ENCODE assay signal across 8 mouse cellular contexts in genomic region chr13:73265442-73265841, GRCm38 (mm10). TPM values are rescaled to one million over a fixed set of nuclear protein-coding genes. Genes with fewer than 3 reads are reported as not detected.
DNase-seq lines count a peak whose midpoint lies in the region; ATAC-seq lines count a peak whose summit lies in the region.

No protein-coding gene starts in this region.

- peaks cover 44% of the 10 kb centered on the region for H3K36me3 ChIP-seq in heart, embryonic 14.5 days (ENCODE audit: control insufficient read depth, insufficient read depth, low read length)
- H3K36me3 ChIP-seq in forebrain, embryonic 16.5 days (ENCODE audit: control insufficient read depth, insufficient read depth) = no peaks in the 10 kb centered on the region
- no peaks in the 10 kb centered on the region for H3K36me3 ChIP-seq in neural tube, embryonic 15.5 days

- H3K27me3 ChIP-seq in heart, embryonic 14.5 days (ENCODE audit: control insufficient read depth, insufficient read depth, low read length) = peaks cover 88% of the 10 kb centered on the region
- H3K27me3 ChIP-seq in forebrain, embryonic 16.5 days (replicated peaks; ENCODE audit: control insufficient read depth, insufficient read depth, low read length) = peaks cover 86% of the 10 kb centered on the region
- H3K27me3 ChIP-seq in neural tube, embryonic 15.5 days (replicated peaks) = peaks cover 97% of the 10 kb centered on the region

- H3K4me2 ChIP-seq in heart, embryonic 14.5 days (ENCODE audit: low read length) = peak overlapping the region; percentile 85
- H3K4me2 ChIP-seq in forebrain, embryonic 16.5 days (ENCODE audit: low read length) = peak overlapping the region; percentile 17; the same call in 1 of the 2 replicates
- H3K4me2 ChIP-seq in neural tube, embryonic 15.5 days = peak overlapping the region; percentile 37

- no peak for ATAC-seq in heart, embryonic 14.5 days (ENCODE audit: insufficient number of reproducible peaks, insufficient read depth, low FRiP score, low read depth)
- ATAC-seq in forebrain, embryonic 16.5 days = peak; percentile 15; the same call in 1 of the 2 replicates
- peak; percentile 49; the same call in 1 of the 2 replicates for ATAC-seq in neural tube, embryonic 15.5 days (ENCODE audit: low FRiP score)

- intact Hi-C loops in heart, postnatal 25 days (cut with DNase I) = no loop called here

- peak overlapping the region; percentile 97 for H3K27ac ChIP-seq in heart, embryonic 14.5 days (replicated peaks in 1 of 2; ENCODE audit: control insufficient read depth in 1 of 2, insufficient read depth in 1 of 2, low read depth in 2 of 2, low read length in 2 of 2)
- H3K27ac ChIP-seq in forebrain, embryonic 16.5 days (ENCODE audit: low read length) = no peak overlapping the region
- no peak overlapping the region for H3K27ac ChIP-seq in neural tube, embryonic 15.5 days (replicated peaks)

- H3K4me1 ChIP-seq in heart, embryonic 14.5 days (ENCODE audit: control insufficient read depth in 2 of 2, insufficient read depth in 2 of 2, low read length in 2 of 2) = peaks cover 17 to 65% of the 10 kb centered on the region in 2 experiments
- H3K4me1 ChIP-seq in forebrain, embryonic 16.5 days (replicated peaks; ENCODE audit: control insufficient read depth, insufficient read depth, low read length) = peaks cover 23% of the 10 kb centered on the region
- peaks cover 45% of the 10 kb centered on the region for H3K4me1 ChIP-seq in neural tube, embryonic 15.5 days

- H3K4me3 ChIP-seq in heart, embryonic 14.5 days (ENCODE audit: control insufficient read depth in 1 of 2, insufficient read depth in 1 of 2, low read depth in 1 of 2, low read length in 2 of 2) = peak overlapping the region; percentile 7 to 67; a peak in 2 of 4 replicates
- H3K4me3 ChIP-seq in forebrain, embryonic 16.5 days (replicated peaks; ENCODE audit: low read length) = no peak overlapping the region
- H3K4me3 ChIP-seq in neural tube, embryonic 15.5 days (replicated peaks) = 0 out of 2 replicates have a peak overlapping the region, but pooled peaks have one; percentile 12

- peak overlapping the region; percentile 96 for H3K9ac ChIP-seq in heart, embryonic 14.5 days (ENCODE audit: low read length)
- no peak overlapping the region for H3K9ac ChIP-seq in forebrain, embryonic 16.5 days (replicated peaks; ENCODE audit: low read depth, low read length)
- H3K9ac ChIP-seq in neural tube, embryonic 15.5 days (replicated peaks) = no peak overlapping the region

- 4% methylated on average over 28 of the region's 28 CpGs for WGBS in heart, embryonic 14.5 days
- under 1% methylated on average over 28 of the region's 28 CpGs for WGBS in forebrain, embryonic 16.5 days
- whole genome bisulfite sequencing in neural tube, embryonic 15.5 days = 1% methylated on average over 28 of the region's 28 CpGs

- H3K9me3 ChIP-seq in heart, embryonic 14.5 days (ENCODE audit: control insufficient read depth, low read length) = no peaks in the 10 kb centered on the region
- no peaks in the 10 kb centered on the region for H3K9me3 ChIP-seq in forebrain, embryonic 16.5 days (ENCODE audit: control insufficient read depth, low read length)
- H3K9me3 ChIP-seq in neural tube, embryonic 15.5 days (replicated peaks) = no peaks in the 10 kb centered on the region

- no peak for DNase-seq in heart, postnatal 25 days (ENCODE audit: low spot score)
- peak; percentile 42 to 55 for DNase-seq in kidney, postnatal 4 days
- DNase-seq in adrenal gland, postnatal 14 days = no peak
- DNase-seq in thymus, postnatal 25 days = no peak
- no peak for DNase-seq in adrenal gland, adult 2 months

RNA-seq across cellular contexts. Expression of gene Irx4, which starts 5.2 kb away (rescaled TPM):
- 43.3 and 47.3 TPM in 2 replicates for polyA plus RNA-seq in heart, embryonic 14.5 days (2014; fragmentation: Nextera tagmentation; extraction: Ambion mirVana)
- total RNA-seq in heart, postnatal 25 days (2021) = 10 to 100 TPM; 26.0 to 27.0 TPM
- polyA plus RNA-seq in forebrain, embryonic 16.5 days (2015; fragmentation: Nextera tagmentation; extraction: Ambion mirVana) = 0.14 TPM in 1 of 2 replicates, not detected in the other
- 1.3 and 1.5 TPM in 2 replicates for polyA plus RNA-seq in neural tube, embryonic 15.5 days (2015; fragmentation: Nextera tagmentation; extraction: Ambion mirVana)
- not detected in 2 replicates for total RNA-seq in adrenal gland, postnatal 14 days (2021)
- total RNA-seq in adrenal gland, adult 2 months (2021) = not detected
- polyA plus RNA-seq in adrenal gland, adult 2 months (2012; rRNA removed) = 0.06 TPM in 1 of 2 replicates, not detected in the other

Comparison
In these comparisons a context has a peak if more than half of its experiments do, and no peak if none do; other contexts are left out.
1. H3K27ac ChIP-seq: peak in heart, embryonic 14.5 days (2 of 2); none in forebrain, embryonic 16.5 days (single experiment) and neural tube, embryonic 15.5 days (single experiment).
2. H3K4me2 ChIP-seq: peak in every context shown above with its lines; median percentile 85 in heart, embryonic 14.5 days; 37 in neural tube, embryonic 15.5 days; 17 in forebrain, embryonic 16.5 days.
3. DNase-seq: peak in kidney, postnatal 4 days (2 of 2); none in heart, postnatal 25 days (single experiment), adrenal gland, postnatal 14 days (single experiment), thymus, postnatal 25 days (single experiment) and adrenal gland, adult 2 months (single experiment).
4. RNA of gene Irx4, which starts 5.2 kb away (polyA plus RNA-seq): 43.3 to 47.3 TPM in heart, embryonic 14.5 days; 1.3 to 1.5 TPM in neural tube, embryonic 15.5 days, 0.14 TPM in forebrain, embryonic 16.5 days and 0.06 TPM in adrenal gland, adult 2 months; every median in the first group is over 10 times any median in the second.